Mouse (Mus musculus): ENCODE data around the gene Dnajb1. TPM values are rescaled to one million over a fixed set of nuclear protein-coding genes. Genes with fewer than 3 reads are reported as not detected.

Gene Dnajb1
- polyA plus RNA-seq, 1 experiment from 2014 or later, result 47.4 TPM

DNA sequence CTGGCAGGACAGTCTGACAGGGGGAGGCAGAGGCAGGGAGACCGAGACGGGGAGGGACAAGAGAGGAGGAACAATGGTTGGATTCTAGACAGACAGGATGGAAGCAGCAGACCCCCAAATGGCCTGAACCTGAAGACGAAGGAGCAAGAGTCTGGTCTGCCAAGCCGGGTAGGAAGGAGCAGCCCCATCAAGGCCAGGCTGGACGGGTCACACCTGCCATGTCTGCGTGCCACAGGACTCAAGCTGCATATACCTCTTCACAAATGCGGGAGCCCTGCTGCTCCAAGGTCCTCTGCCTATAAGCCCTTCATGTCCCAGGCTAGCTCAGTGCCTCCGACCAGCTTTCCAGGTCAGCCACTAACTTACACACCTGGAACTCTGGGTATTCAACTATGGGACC, 28.3 kb upstream of the Dnajb1 start:
- WGBS, result 85% methylated on average over 8 of the region's 8 CpGs
- peaks cover 64% of the 10 kb centered on the region for H3K4me1 ChIP-seq (replicated peaks)
- no peak overlapping the region for H3K4me3 ChIP-seq
- H3K36me3 ChIP-seq, result peaks cover 11% of the 10 kb centered on the region
- no peaks in the 10 kb centered on the region for H3K27me3 ChIP-seq (replicated peaks)
- H3K9me3 ChIP-seq (replicated peaks), result no peaks in the 10 kb centered on the region
- peak overlapping the region; percentile 95 for H3K27ac ChIP-seq (ENCODE audit: poor library complexity, severe bottlenecking)
- ATAC-seq (ENCODE audit: insufficient number of reproducible peaks, low FRiP score), result no peak
- no peak overlapping the region for H3K4me2 ChIP-seq
- H3K9ac ChIP-seq, result peak overlapping the region; percentile 61

- Histone ChIP-seq H3K9ac (no peak overlapping the region), H3K9me3 (replicated peaks) (no peaks in the 10 kb centered on the region), H3K4me2 (no peak overlapping the region), H3K4me1 (replicated peaks) (peaks cover 61% of the 10 kb centered on the region), H3K27me3 (replicated peaks) (no peaks in the 10 kb centered on the region), H3K27ac (ENCODE audit: poor library complexity, severe bottlenecking) (0 out of 2 replicates have a peak overlapping the region, but pooled peaks have one; percentile 14), H3K4me3 (no peak overlapping the region), H3K36me3 (peaks cover 22% of the 10 kb centered on the region)
- no peak for ATAC-seq (ENCODE audit: insufficient number of reproducible peaks, low FRiP score)
- WGBS, result 89% methylated on average over 8 of the region's 8 CpGs
Measured at GRCm38 (mm10) chr8:83580826-83581225, 27.2 kb upstream of the Dnajb1 start.

DNA sequence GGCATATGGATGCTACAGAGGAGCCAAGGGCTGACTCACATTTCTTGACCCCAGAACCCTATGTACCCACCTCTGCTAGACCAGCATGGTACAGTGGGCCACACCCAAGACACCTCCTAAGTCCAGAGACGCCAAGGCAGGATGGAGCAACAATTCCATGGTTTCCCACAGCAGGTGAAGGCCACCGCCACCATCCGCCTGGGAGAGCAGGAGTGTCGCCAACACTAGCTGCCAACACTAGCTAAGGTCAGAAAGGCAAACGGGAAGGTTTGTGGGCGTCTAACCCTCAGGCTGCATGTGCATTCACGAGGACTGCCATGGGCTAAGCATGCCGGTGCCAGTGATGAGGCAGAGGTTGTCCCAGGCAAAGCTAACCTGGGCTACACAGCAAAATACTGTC, 25.8 kb upstream of the Dnajb1 start:
- H3K4me2 ChIP-seq, result no peak overlapping the region
- 86% methylated on average over 8 of the region's 8 CpGs for WGBS
- H3K27me3 ChIP-seq (replicated peaks), result no peaks in the 10 kb centered on the region
- H3K9ac ChIP-seq, result no peak overlapping the region
- ATAC-seq (ENCODE audit: insufficient number of reproducible peaks, low FRiP score), result no peak
- no peak overlapping the region for H3K27ac ChIP-seq (ENCODE audit: poor library complexity, severe bottlenecking)
- H3K4me3 ChIP-seq, result no peak overlapping the region
- H3K4me1 ChIP-seq (replicated peaks), result peaks cover 52% of the 10 kb centered on the region
- no peaks in the 10 kb centered on the region for H3K9me3 ChIP-seq (replicated peaks)
- peaks cover 34% of the 10 kb centered on the region for H3K36me3 ChIP-seq

- H3K9ac ChIP-seq, result peak overlapping the region; percentile 4; the same call in 1 of the 2 replicates
- no peaks in the 10 kb centered on the region for H3K27me3 ChIP-seq (replicated peaks)
- 89% methylated on average over 15 of the region's 15 CpGs for WGBS
- H3K36me3 ChIP-seq, result peaks cover 42% of the 10 kb centered on the region
- no peak overlapping the region for H3K4me2 ChIP-seq
- no peak overlapping the region for H3K27ac ChIP-seq (ENCODE audit: poor library complexity, severe bottlenecking)
- H3K9me3 ChIP-seq (replicated peaks), result no peaks in the 10 kb centered on the region
- peaks cover 54% of the 10 kb centered on the region for H3K4me1 ChIP-seq (replicated peaks)
- H3K4me3 ChIP-seq, result no peak overlapping the region
- ATAC-seq (ENCODE audit: insufficient number of reproducible peaks, low FRiP score), result no peak
Measured at GRCm38 (mm10) chr8:83583236-83583635, 24.8 kb upstream of the Dnajb1 start.

DNA sequence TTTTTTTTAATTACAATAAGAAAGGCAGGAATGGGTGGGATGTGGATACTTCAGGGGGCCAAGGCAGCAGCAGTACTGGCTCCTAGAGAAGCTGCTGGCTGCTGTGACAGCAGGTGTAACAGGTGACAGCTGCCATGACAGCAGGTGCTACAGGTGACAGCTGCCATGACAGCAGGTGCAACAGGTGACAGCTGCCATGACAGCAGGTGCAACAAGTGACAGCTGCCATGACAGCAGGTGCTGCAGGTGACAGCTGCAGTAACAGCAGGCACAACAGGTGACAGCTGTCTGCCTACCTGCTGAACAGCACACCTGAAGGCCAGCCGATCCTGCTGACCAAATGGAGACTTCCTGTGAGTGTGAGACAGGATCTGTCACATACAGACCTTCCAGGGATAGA, 23.2 kb upstream of the Dnajb1 start:
- H3K9me3 ChIP-seq (replicated peaks), result no peaks in the 10 kb centered on the region
- peaks cover 44% of the 10 kb centered on the region for H3K36me3 ChIP-seq
- no peak overlapping the region for H3K4me3 ChIP-seq
- no peak for ATAC-seq (ENCODE audit: insufficient number of reproducible peaks, low FRiP score)
- WGBS, result 85% methylated on average over 1 of the region's 1 CpGs
- H3K27ac ChIP-seq (ENCODE audit: poor library complexity, severe bottlenecking), result no peak overlapping the region
- no peak overlapping the region for H3K9ac ChIP-seq
- H3K4me2 ChIP-seq, result no peak overlapping the region
- no peaks in the 10 kb centered on the region for H3K27me3 ChIP-seq (replicated peaks)
- H3K4me1 ChIP-seq (replicated peaks), result peaks cover 41% of the 10 kb centered on the region

DNA sequence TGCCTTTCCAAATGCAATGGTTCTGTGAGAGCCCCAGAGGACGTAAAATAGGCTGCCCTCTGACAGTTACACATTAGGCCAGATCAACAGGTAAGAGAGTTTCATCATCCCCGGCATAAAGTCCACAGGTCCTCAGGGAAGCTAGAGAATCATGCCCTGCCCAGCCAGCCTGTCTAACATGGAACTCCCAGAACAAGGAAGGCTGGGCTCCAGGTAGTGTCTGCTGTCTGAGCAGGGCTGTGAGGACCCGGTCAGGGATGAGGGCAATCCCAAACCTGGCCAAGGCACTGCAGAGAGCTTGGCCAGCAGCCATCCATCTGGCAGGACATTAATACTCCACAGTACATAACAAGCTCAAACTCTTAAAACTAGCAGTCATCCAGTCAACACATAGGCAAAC, 22.7 kb upstream of the Dnajb1 start:
- Histone ChIP-seq H3K27ac (ENCODE audit: poor library complexity, severe bottlenecking) (no peak overlapping the region), H3K9ac (0 out of 2 replicates have a peak overlapping the region, but pooled peaks have one; percentile 6), H3K4me2 (no peak overlapping the region), H3K27me3 (replicated peaks) (no peaks in the 10 kb centered on the region), H3K9me3 (replicated peaks) (no peaks in the 10 kb centered on the region), H3K4me1 (replicated peaks) (peaks cover 40% of the 10 kb centered on the region), H3K36me3 (peaks cover 48% of the 10 kb centered on the region), H3K4me3 (no peak overlapping the region)
- ATAC-seq (ENCODE audit: insufficient number of reproducible peaks, low FRiP score), result no peak
- WGBS, result 85% methylated on average over 3 of the region's 3 CpGs

GRCm38 (mm10) chr8:83587644-83588043, 20.3 kb upstream of the Dnajb1 start:
- Histone ChIP-seq H3K4me3 (no peak overlapping the region), H3K9ac (0 out of 2 replicates have a peak overlapping the region, but pooled peaks have one; percentile 33), H3K9me3 (replicated peaks) (no peaks in the 10 kb centered on the region), H3K4me1 (replicated peaks) (peaks cover 44% of the 10 kb centered on the region), H3K27me3 (replicated peaks) (no peaks in the 10 kb centered on the region), H3K4me2 (no peak overlapping the region), H3K36me3 (peaks cover 58% of the 10 kb centered on the region), H3K27ac (ENCODE audit: poor library complexity, severe bottlenecking) (no peak overlapping the region; the same call in 1 of the 2 replicates)
- 63% methylated on average over 6 of the region's 6 CpGs for WGBS
- ATAC-seq (ENCODE audit: insufficient number of reproducible peaks, low FRiP score), result no peak

- no peak for ATAC-seq (ENCODE audit: insufficient number of reproducible peaks, low FRiP score)
- H3K4me3 ChIP-seq, result no peak overlapping the region
- peaks cover 54% of the 10 kb centered on the region for H3K36me3 ChIP-seq
- WGBS, result 88% methylated on average over 5 of the region's 5 CpGs
- no peaks in the 10 kb centered on the region for H3K27me3 ChIP-seq (replicated peaks)
- peaks cover 51% of the 10 kb centered on the region for H3K4me1 ChIP-seq (replicated peaks)
- H3K9ac ChIP-seq, result no peak overlapping the region
- H3K4me2 ChIP-seq, result no peak overlapping the region
- no peak overlapping the region for H3K27ac ChIP-seq (ENCODE audit: poor library complexity, severe bottlenecking)
- no peaks in the 10 kb centered on the region for H3K9me3 ChIP-seq (replicated peaks)
Measured at GRCm38 (mm10) chr8:83588886-83589285, 19.1 kb upstream of the Dnajb1 start.

- Histone ChIP-seq H3K27me3 (replicated peaks) (no peaks in the 10 kb centered on the region), H3K4me3 (no peak overlapping the region), H3K9me3 (replicated peaks) (no peaks in the 10 kb centered on the region), H3K4me1 (replicated peaks) (peaks cover 42% of the 10 kb centered on the region), H3K4me2 (no peak overlapping the region), H3K27ac (ENCODE audit: poor library complexity, severe bottlenecking) (no peak overlapping the region), H3K9ac (no peak overlapping the region), H3K36me3 (peaks cover 39% of the 10 kb centered on the region)
- WGBS, result 81% methylated on average over 7 of the region's 7 CpGs
- ATAC-seq (ENCODE audit: insufficient number of reproducible peaks, low FRiP score), result no peak
Measured at GRCm38 (mm10) chr8:83590488-83591023, 17.4 kb upstream of the Dnajb1 start.

DNA sequence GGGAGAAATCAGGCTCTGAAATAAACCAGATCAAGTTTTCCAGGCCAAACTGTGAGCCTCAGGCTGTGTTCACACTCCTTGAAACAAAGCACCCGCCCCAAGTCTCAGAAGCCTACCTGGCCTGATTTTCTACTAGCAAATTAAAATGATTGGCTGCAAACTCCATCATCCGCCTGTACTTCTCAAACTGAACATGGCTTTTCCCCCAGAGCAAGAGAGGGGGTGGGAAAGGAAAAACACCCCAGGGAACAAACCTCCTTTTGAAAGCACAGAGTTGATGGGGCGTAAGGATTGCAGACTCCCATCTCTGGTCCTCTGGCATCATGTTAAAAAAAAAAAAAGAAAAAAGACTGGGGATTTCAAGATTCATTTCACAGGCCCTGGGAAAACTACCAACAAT, 15.3 kb upstream of the Dnajb1 start:
- peak overlapping the region; percentile 92 for H3K4me3 ChIP-seq
- H3K27me3 ChIP-seq (replicated peaks), result no peaks in the 10 kb centered on the region
- ATAC-seq (ENCODE audit: insufficient number of reproducible peaks, low FRiP score), result no peak
- WGBS, result 83% methylated on average over 3 of the region's 3 CpGs
- no peak overlapping the region for H3K27ac ChIP-seq (ENCODE audit: poor library complexity, severe bottlenecking)
- peaks cover 21% of the 10 kb centered on the region for H3K36me3 ChIP-seq
- peaks cover 33% of the 10 kb centered on the region for H3K4me1 ChIP-seq (replicated peaks)
- H3K9me3 ChIP-seq (replicated peaks), result no peaks in the 10 kb centered on the region
- peak overlapping the region; percentile 30; the same call in 1 of the 2 replicates for H3K9ac ChIP-seq
- H3K4me2 ChIP-seq, result peak overlapping the region; percentile 86

DNA sequence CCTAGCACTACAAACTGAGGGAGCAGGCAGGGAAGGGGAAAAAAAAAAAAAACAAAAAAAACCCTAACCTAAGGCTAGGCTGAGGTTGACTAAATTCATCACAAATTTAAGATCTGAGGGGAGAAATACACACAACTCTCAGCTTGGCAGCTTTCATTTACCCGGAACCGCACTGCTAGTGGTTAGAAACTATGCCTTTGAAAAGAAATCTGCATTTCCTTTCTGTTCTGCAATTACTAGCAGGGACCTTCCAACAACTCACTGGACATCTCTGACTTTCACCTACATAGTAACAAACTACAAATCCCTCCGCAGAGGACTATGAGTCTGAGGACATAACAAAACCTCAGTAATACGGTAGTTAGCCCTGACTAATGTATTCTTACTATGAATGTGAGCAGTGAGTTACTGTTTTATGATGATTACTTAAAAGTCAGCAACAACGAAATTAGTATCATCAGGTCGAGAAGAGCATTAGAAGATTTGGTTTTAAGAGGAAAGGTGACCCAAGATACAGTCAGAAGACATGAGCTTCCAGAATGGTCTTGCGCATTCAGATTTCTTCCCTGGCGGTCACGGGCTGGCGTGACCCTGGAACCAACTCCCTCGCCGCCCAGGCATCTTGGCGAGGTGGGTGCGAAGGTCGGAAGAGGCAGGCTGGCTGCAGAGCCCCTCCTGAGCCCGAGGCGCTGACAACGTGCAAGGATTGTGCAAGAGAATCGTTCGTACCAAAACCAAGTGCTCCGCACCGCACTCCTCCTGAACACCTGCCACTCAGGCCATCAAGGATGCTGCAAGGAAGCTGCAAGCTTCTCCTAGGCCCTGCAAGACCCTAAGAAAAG, 14.4 kb upstream of the Dnajb1 start:
- H3K4me2 ChIP-seq, result peak overlapping the region; percentile 86
- H3K36me3 ChIP-seq, result peaks cover 15% of the 10 kb centered on the region; the same call in 1 of the 2 replicates
- peak overlapping the region; percentile 86 for H3K27ac ChIP-seq (ENCODE audit: poor library complexity, severe bottlenecking)
- H3K4me3 ChIP-seq, result peak overlapping the region; percentile 92
- no peaks in the 10 kb centered on the region for H3K27me3 ChIP-seq (replicated peaks)
- no peaks in the 10 kb centered on the region for H3K9me3 ChIP-seq (replicated peaks)
- H3K9ac ChIP-seq, result peak overlapping the region; percentile 94
- ATAC-seq (ENCODE audit: insufficient number of reproducible peaks, low FRiP score), result no peak; the same call in 1 of the 2 replicates
- peaks cover 25% of the 10 kb centered on the region for H3K4me1 ChIP-seq (replicated peaks)
- 6% methylated on average over 22 of the region's 22 CpGs for WGBS

Data from heart, embryonic 12.5 days (tissue).